Mouse (Mus musculus) monocyte, adult 5-6 weeks (primary cell): ENCODE measurements around the gene Bpifb3. TPM values are rescaled to one million over a fixed set of nuclear protein-coding genes. Genes with fewer than 3 reads are reported as not detected.

ENCODE experiments used
- ATAC-seq: fragments of 153-309, 156-312 bp; replicated peaks from 2 replicates; pipeline ENCODE4 v1.8.0; 2017; ENCODE audit warnings: mild to moderate bottlenecking; ENCODE audit not compliant: low TSS enrichment, insufficient number of reproducible peaks, severe bottlenecking, poor library complexity, low FRiP score
- total RNA-seq: library from RNA; stranded (forward); fragments of 200-1000, 200-491, 200-594 nt; gene quantifications from 3 replicates; pipeline ENCODE4 v1.2.3, GENCODE M21; 2017

Bpifb3 gene
- total RNA-seq, 1 experiment from 2014 or later: not detected

DNA sequence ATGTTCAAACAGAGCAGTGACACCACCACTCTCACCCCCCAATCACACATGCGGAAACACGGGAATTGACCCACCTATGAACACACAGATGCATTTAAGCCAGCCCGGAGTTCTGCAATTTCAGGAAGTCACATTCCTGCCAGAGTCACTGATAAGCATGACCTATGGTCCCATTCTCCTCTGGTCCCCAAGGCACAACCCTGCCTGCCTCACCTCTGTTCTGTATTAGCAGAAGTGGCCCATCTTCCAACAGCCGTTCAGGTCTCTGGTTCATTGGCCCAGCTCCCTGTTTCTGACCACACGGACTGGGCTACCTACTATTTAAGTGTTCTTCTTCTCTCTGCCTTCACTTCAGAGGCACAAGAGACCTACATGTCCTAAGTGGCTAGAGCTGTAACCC lies 56.6 kb downstream of the Bpifb3 start, which contains the start of gene Bpifa6:
Gene Bpifa6, plus strand, starts transcription at position 364 of the 400 bp plus-strand sequence.
- no peak for ATAC-seq

Other genes starting within 250 kb of the Bpifb3 start
- not detected in 3 replicates for gene Dnmt3c, start 221.6 kb upstream of the Bpifb3 start, total RNA-seq
- 84.4 to 215 TPM (median 180 TPM) in 3 replicates for gene Mapre1, start 177.0 kb upstream of the Bpifb3 start, total RNA-seq
- gene Efcab8, start 138.3 kb upstream of the Bpifb3 start, total RNA-seq: 0.29 TPM in 1 of 3 replicates, not detected in the others
- gene Sun5, start 47.1 kb upstream of the Bpifb3 start, total RNA-seq: not detected in 3 replicates
- gene Bpifb2, start 43.2 kb upstream of the Bpifb3 start, total RNA-seq: not detected in 3 replicates
- not detected in 3 replicates for gene Bpifb6, start 17.8 kb upstream of the Bpifb3 start, total RNA-seq
- not detected in 3 replicates for gene Bpifb4, start 20.0 kb downstream of the Bpifb3 start, total RNA-seq
- not detected in 3 replicates for gene Bpifa6, start 56.7 kb downstream of the Bpifb3 start, total RNA-seq
- gene Bpifa2, start 90.0 kb downstream of the Bpifb3 start, total RNA-seq: not detected in 3 replicates
- gene Bpifa3, start 212.1 kb downstream of the Bpifb3 start, total RNA-seq: 1.8 TPM in 1 of 3 replicates, not detected in the others
- gene Bpifa1, start 224.7 kb downstream of the Bpifb3 start, total RNA-seq: not detected in 3 replicates
- gene Bpifa5, start 244.4 kb downstream of the Bpifb3 start, total RNA-seq: not detected in 3 replicates